Comparison of ENCODE assay signal across 25 mouse cellular contexts in genomic region chr11:73092877-73093276, GRCm38 (mm10). TPM values are rescaled to one million over a fixed set of nuclear protein-coding genes. Genes with fewer than 3 reads are reported as not detected.
A peak's percentile ranks its signal among the peaks of the same experiment; 100 is the strongest.
DNase-seq lines count a peak whose midpoint lies in the region; ATAC-seq and TF ChIP-seq lines count a peak whose summit lies in the region.
"Had no signal": no experiment of that assay in that cellular context is flagged by ENCODE, and none has a peak within 500 bp of the region (broad histone marks: within the 10 kb centered on the region; RNA-seq: fewer than 3 reads in every experiment).

No protein-coding gene starts in this region.

- H3K4me3 ChIP-seq in liver, embryonic 16.5 days (ENCODE audit: low read depth, low read length), result no peak overlapping the region
- H3K4me3 ChIP-seq in intestine, embryonic 15.5 days (replicated peaks), result no peak overlapping the region
- H3K4me3 ChIP-seq in midbrain, postnatal 0 days (ENCODE audit: low read depth, low read length), result no peak overlapping the region
- H3K4me3 ChIP-seq: embryonic facial prominence, embryonic 13.5 days; erythroblast, embryonic 14.5 days; forebrain, embryonic 12.5 days; heart, embryonic 15.5 days; limb, embryonic 13.5 days had no signal

- no peak overlapping the region for H3K27ac ChIP-seq in liver, embryonic 16.5 days (ENCODE audit: low read length)
- no peak overlapping the region for H3K27ac ChIP-seq in intestine, embryonic 15.5 days
- H3K27ac ChIP-seq in midbrain, postnatal 0 days (ENCODE audit: low read depth, low read length), result no peak overlapping the region
- H3K27ac ChIP-seq: embryonic facial prominence, embryonic 13.5 days; forebrain, embryonic 12.5 days; heart, embryonic 15.5 days; hindbrain, embryonic 14.5 days; limb, embryonic 13.5 days had no signal

- no peaks in the 10 kb centered on the region for H3K27me3 ChIP-seq in liver, embryonic 16.5 days (ENCODE audit: control insufficient read depth, insufficient read depth, low read depth, low read length)
- H3K27me3 ChIP-seq in intestine, embryonic 15.5 days (replicated peaks), result no peaks in the 10 kb centered on the region
- no peaks in the 10 kb centered on the region for H3K27me3 ChIP-seq in midbrain, postnatal 0 days (ENCODE audit: insufficient read depth, low read length)
- H3K27me3 ChIP-seq: embryonic facial prominence, embryonic 13.5 days; forebrain, embryonic 12.5 days; heart, embryonic 15.5 days; limb, embryonic 13.5 days had no signal

- TF ChIP-seq CTCF in midbrain, postnatal 0 days (IDR thresholded peaks at IDR 0.05), result no peak

- H3K4me1 ChIP-seq in liver, embryonic 16.5 days (ENCODE audit: control insufficient read depth, low read depth, low read length), result no peaks in the 10 kb centered on the region
- H3K4me1 ChIP-seq in intestine, embryonic 15.5 days (replicated peaks), result no peaks in the 10 kb centered on the region
- no peaks in the 10 kb centered on the region for H3K4me1 ChIP-seq in midbrain, postnatal 0 days (ENCODE audit: insufficient read depth, low read length)

- H3K9ac ChIP-seq in liver, embryonic 16.5 days (ENCODE audit: low read depth, low read length), result no peak overlapping the region
- H3K9ac ChIP-seq in intestine, embryonic 15.5 days, result no peak overlapping the region
- H3K9ac ChIP-seq in midbrain, postnatal 0 days (replicated peaks; ENCODE audit: low read length, poor library complexity, severe bottlenecking), result no peak overlapping the region
- H3K9ac ChIP-seq: embryonic facial prominence, embryonic 13.5 days; forebrain, embryonic 12.5 days; heart, embryonic 15.5 days; hindbrain, embryonic 14.5 days; limb, embryonic 13.5 days had no signal

- H3K36me3 ChIP-seq in liver, embryonic 16.5 days (ENCODE audit: control insufficient read depth, insufficient read depth), result no peaks in the 10 kb centered on the region
- H3K36me3 ChIP-seq in intestine, embryonic 15.5 days, result no peaks in the 10 kb centered on the region
- H3K36me3 ChIP-seq in midbrain, postnatal 0 days (ENCODE audit: insufficient read depth, low read length), result no peaks in the 10 kb centered on the region
- H3K36me3 ChIP-seq: embryonic facial prominence, embryonic 13.5 days; forebrain, embryonic 12.5 days; G1E; heart, embryonic 15.5 days; limb, embryonic 13.5 days had no signal

- ATAC-seq in liver, embryonic 16.5 days (ENCODE audit: low read depth), result 0 out of 2 replicates have a peak, but pooled peaks have one; percentile 30
- ATAC-seq in intestine, embryonic 15.5 days, result no peak
- no peak for ATAC-seq in midbrain, postnatal 0 days (ENCODE audit: low FRiP score)
- ATAC-seq: intestine, embryonic 16.5 days had no signal

- H3K9me3 ChIP-seq in liver, embryonic 16.5 days (replicated peaks; ENCODE audit: control insufficient read depth, low read length), result no peaks in the 10 kb centered on the region
- no peaks in the 10 kb centered on the region for H3K9me3 ChIP-seq in intestine, embryonic 15.5 days
- no peaks in the 10 kb centered on the region for H3K9me3 ChIP-seq in midbrain, postnatal 0 days (ENCODE audit: low read length)
- H3K9me3 ChIP-seq: embryonic facial prominence, embryonic 13.5 days; forebrain, embryonic 12.5 days; G1E; heart, embryonic 15.5 days; limb, embryonic 13.5 days had no signal

- DNase-seq in adrenal gland, adult 2 months, result peak; percentile 21
- no peak for DNase-seq in adrenal gland, adult 8-10 months
- peak; percentile 16 for DNase-seq in 3134 (ENCODE audit: extremely low read depth, insufficient read length, low spot score)
- peak; percentile 20 for DNase-seq in NIH3T3 (ENCODE audit: low read depth)
- DNase-seq in midbrain, postnatal 0 days (ENCODE audit: low spot score), result no peak
- no peak for DNase-seq in cerebellum, adult 8-10 months
- DNase-seq: adrenal gland, postnatal 25 days; cerebellum, adult 9-11 months; embryo, embryonic 11 days; heart, postnatal 36 days; kidney, adult 9 months; kidney, postnatal 25 days; layer of hippocampus, postnatal 36 days; thymus, postnatal 14 days had no signal

- no peak overlapping the region for H3K4me2 ChIP-seq in liver, embryonic 16.5 days (ENCODE audit: low read depth, low read length)
- no peak overlapping the region for H3K4me2 ChIP-seq in intestine, embryonic 15.5 days (replicated peaks)
- H3K4me2 ChIP-seq in midbrain, postnatal 0 days (ENCODE audit: low read depth, low read length, poor library complexity, severe bottlenecking), result no peak overlapping the region
- H3K4me2 ChIP-seq: embryonic facial prominence, embryonic 13.5 days; forebrain, embryonic 12.5 days; heart, embryonic 15.5 days; hindbrain, embryonic 14.5 days; limb, embryonic 13.5 days; midbrain, embryonic 11.5 days had no signal

- 23% methylated on average over 7 of the region's 7 CpGs for WGBS in liver, embryonic 16.5 days (ENCODE audit: insufficient replicate concordance)
- 72% methylated on average over 7 of the region's 7 CpGs for WGBS in intestine, embryonic 15.5 days
- 73% methylated on average over 7 of the region's 7 CpGs for WGBS in midbrain, postnatal 0 days

RNA-seq across cellular contexts. Expression of gene Itgae, which starts 2.5 kb away (rescaled TPM):
- total RNA-seq in adrenal gland, adult 2 months (2021), result under 1 TPM; 0.23 to 0.79 TPM
- 0.39 and 0.54 TPM in 2 replicates for polyA plus RNA-seq in adrenal gland, adult 2 months (2012; rRNA removed)
- total RNA-seq in adrenal gland, adult 8-10 months (2022), result under 1 TPM; 0.49 to 0.91 (median 0.60) TPM
- polyA plus RNA-seq in liver, embryonic 16.5 days (2015; fragmentation: Nextera tagmentation; extraction: Ambion mirVana), result 0.26 and 0.34 TPM in 2 replicates
- 0.19 and 0.35 TPM in 2 replicates for polyA plus RNA-seq in intestine, embryonic 15.5 days (2015; fragmentation: Nextera tagmentation; extraction: Ambion mirVana)
- 0.05 TPM in 1 of 2 replicates, not detected in the other for total RNA-seq in midbrain, postnatal 0 days (2014; rRNA removed)
- polyA plus RNA-seq in midbrain, postnatal 0 days (2015; fragmentation: Nextera tagmentation; extraction: Ambion mirVana), result 0.09 and 0.10 TPM in 2 replicates
- polyA plus RNA-seq: erythroblast, embryonic 14.5 days had no signal

RNA-seq across cellular contexts. Expression of gene Haspin, which starts 45.2 kb away (rescaled TPM):
- under 1 TPM; 0.35 TPM for total RNA-seq in adrenal gland, adult 2 months (2021)
- 0.70 and 0.91 TPM in 2 replicates for polyA plus RNA-seq in adrenal gland, adult 2 months (2012; rRNA removed)
- under 1 TPM; 0.26 to 0.71 (median 0.49) TPM for total RNA-seq in adrenal gland, adult 8-10 months (2022)
- polyA plus RNA-seq in liver, embryonic 16.5 days (2015; fragmentation: Nextera tagmentation; extraction: Ambion mirVana), result 10.6 and 11.1 TPM in 2 replicates
- polyA plus RNA-seq in intestine, embryonic 15.5 days (2015; fragmentation: Nextera tagmentation; extraction: Ambion mirVana), result 15.2 and 16.5 TPM in 2 replicates
- total RNA-seq in midbrain, postnatal 0 days (2014; rRNA removed), result 0.60 and 1.4 TPM in 2 replicates
- 0.97 and 1.3 TPM in 2 replicates for polyA plus RNA-seq in midbrain, postnatal 0 days (2015; fragmentation: Nextera tagmentation; extraction: Ambion mirVana)

RNA-seq across cellular contexts. Expression of gene Ncbp3, which starts 45.3 kb away (rescaled TPM):
- total RNA-seq in adrenal gland, adult 2 months (2021), result 1 to 10 TPM; 9.4 to 9.5 TPM
- polyA plus RNA-seq in adrenal gland, adult 2 months (2012; rRNA removed), result 1.6 and 1.7 TPM in 2 replicates
- 10 to 100 TPM; 11.7 to 19.3 (median 14.4) TPM for total RNA-seq in adrenal gland, adult 8-10 months (2022)
- 4.2 and 4.3 TPM in 2 replicates for polyA plus RNA-seq in liver, embryonic 16.5 days (2015; fragmentation: Nextera tagmentation; extraction: Ambion mirVana)
- 9.3 and 9.7 TPM in 2 replicates for polyA plus RNA-seq in intestine, embryonic 15.5 days (2015; fragmentation: Nextera tagmentation; extraction: Ambion mirVana)
- 7.2 and 11.7 TPM in 2 replicates for total RNA-seq in midbrain, postnatal 0 days (2014; rRNA removed)
- polyA plus RNA-seq in midbrain, postnatal 0 days (2015; fragmentation: Nextera tagmentation; extraction: Ambion mirVana), result 6.1 and 7.9 TPM in 2 replicates

Comparison
In these comparisons a context has a peak if more than half of its experiments do, and no peak if none do; other contexts are left out.
1. DNase-seq: peak in adrenal gland, adult 2 months (single experiment), 3134 (single experiment) and NIH3T3 (single experiment); none in adrenal gland, adult 8-10 months (single experiment), midbrain, postnatal 0 days (single experiment) and cerebellum, adult 8-10 months (single experiment).